Mouse (Mus musculus) mesoderm, embryonic 11.5 days (tissue): Measurements from ENCODE around the gene Arfgef2.

Source experiments
- DNase-seq: peaks from one replicate; pipeline ENCODE4 v3.0.0-alpha.2; 2012; ENCODE audit warnings: low read depth, low spot score

The Arfgef2 gene

GRCm38 (mm10) chr2:166857118-166857517, 51.7 kb downstream of the Arfgef2 start:
- peak; percentile 30 for DNase-seq

GRCm38 (mm10) chr2:166859214-166859613, 53.8 kb downstream of the Arfgef2 start:
- DNase-seq = no peak

- no peak for DNase-seq
Measured at GRCm38 (mm10) chr2:166862505-166862904, 57.1 kb downstream of the Arfgef2 start.

GRCm38 (mm10) chr2:166865476-166865875, 60.1 kb downstream of the Arfgef2 start:
- DNase-seq = no peak

GRCm38 (mm10) chr2:166870271-166870865, 65.0 kb downstream of the Arfgef2 start:
- DNase-seq = no peak

- DNase-seq = no peak
Measured at GRCm38 (mm10) chr2:166870899-166871298, 65.5 kb downstream of the Arfgef2 start.

- no peak for DNase-seq
Measured at GRCm38 (mm10) chr2:166874675-166875280, 69.4 kb downstream of the Arfgef2 start.

- no peak for DNase-seq
Measured at GRCm38 (mm10) chr2:166875561-166875960, 70.2 kb downstream of the Arfgef2 start.

GRCm38 (mm10) chr2:166876331-166876730, 70.9 kb downstream of the Arfgef2 start:
- no peak for DNase-seq

- no peak for DNase-seq
Measured at GRCm38 (mm10) chr2:166885066-166885465, 79.7 kb downstream of the Arfgef2 start.

GRCm38 (mm10) chr2:166885619-166886018, 80.2 kb downstream of the Arfgef2 start:
- DNase-seq = no peak

GRCm38 (mm10) chr2:166886231-166886630, 80.8 kb downstream of the Arfgef2 start:
- DNase-seq = no peak

- DNase-seq = peak; percentile 28
Measured at GRCm38 (mm10) chr2:166887816-166888215, 82.4 kb downstream of the Arfgef2 start.

GRCm38 (mm10) chr2:166891366-166891880, 86.0 kb downstream of the Arfgef2 start:
- DNase-seq = no peak

- no peak for DNase-seq
Measured at GRCm38 (mm10) chr2:166892158-166892680, 86.8 kb downstream of the Arfgef2 start.

GRCm38 (mm10) chr2:166893036-166893435, 87.6 kb downstream of the Arfgef2 start:
- no peak for DNase-seq

- no peak for DNase-seq
Measured at GRCm38 (mm10) chr2:166896368-166896767, 91.0 kb downstream of the Arfgef2 start.

GRCm38 (mm10) chr2:166896974-166897373, 91.6 kb downstream of the Arfgef2 start:
- DNase-seq = no peak

- DNase-seq = no peak
Measured at GRCm38 (mm10) chr2:166899161-166899560, 93.8 kb downstream of the Arfgef2 start.

GRCm38 (mm10) chr2:166899746-166900145, 94.4 kb downstream of the Arfgef2 start:
- no peak for DNase-seq

- DNase-seq = no peak
Measured at GRCm38 (mm10) chr2:166900792-166901505, 95.6 kb downstream of the Arfgef2 start.

GRCm38 (mm10) chr2:166903719-166904282, 98.4 kb downstream of the Arfgef2 start:
- no peak for DNase-seq
